Mouse (Mus musculus) cerebellum, adult 2 months (tissue): ENCODE measurements around the gene Zfp938. TPM values are rescaled to one million over a fixed set of nuclear protein-coding genes. Genes with fewer than 3 reads are reported as not detected.

Experiments
- DNase-seq, 2 experiments: peaks; one replicate each; pipeline ENCODE4 v3.0.0; 2021
- H3K27ac ChIP-seq: fragments of 200-500 bp; 2 replicates; pipeline ENCODE4 v1.5.1; 2012; ENCODE audit warnings: low read length, control low read depth, inconsistent platforms; ENCODE audit not compliant: insufficient read depth
- H3K27me3 ChIP-seq: fragments of 200-500 bp; 2 replicates; pipeline ENCODE4 v1.6.1; 2012; ENCODE audit warnings: inconsistent platforms, mild to moderate bottlenecking, low read length, moderate library complexity; ENCODE audit not compliant: control insufficient read depth, insufficient read depth
- H3K4me1 ChIP-seq: fragments of 200-500 bp; 2 replicates; pipeline ENCODE4 v1.6.1; 2011; ENCODE audit warnings: low read length; ENCODE audit not compliant: control insufficient read depth, insufficient read depth
- H3K4me3 ChIP-seq: fragments of 200-500 bp; replicated peaks from 2 replicates; pipeline ENCODE3; 2011; ENCODE audit warnings: mild to moderate bottlenecking, low read depth, low read length, control low read depth; ENCODE audit not compliant: insufficient read depth
- CTCF ChIP-seq: fragments of 200-500 bp; IDR thresholded peaks from 2 replicates; pipeline ENCODE4 v1.5.1; 2011; ENCODE audit warnings: low read depth, mild to moderate bottlenecking, control low read depth, low read length, moderate library complexity, borderline replicate concordance; ENCODE audit not compliant: insufficient read depth
- POLR2A ChIP-seq: fragments of 200-500 bp; IDR thresholded peaks from 2 replicates; pipeline ENCODE4 v1.6.1; 2011; ENCODE audit warnings: low read length, control low read depth, borderline replicate concordance; ENCODE audit not compliant: insufficient read depth
- WGBS: fragments of 180-500 bp; shearing (Covaris S2); methylation state at CpG from one replicate; pipeline ENCODE4 v1.1.7; 2018; 5-methylcytosine and 5-hydroxymethylcytosine counted together
- polyA plus RNA-seq: library from polyadenylated mRNA; depleted of rRNA; stranded (reverse); fragments of >200 nt; gene quantifications from 2 replicates; pipeline ENCODE4 v1.2.3, GENCODE M21; 2012; rRNA removed

Gene Zfp938
- 20.9 and 23.2 TPM in 2 replicates for polyA plus RNA-seq

DNA sequence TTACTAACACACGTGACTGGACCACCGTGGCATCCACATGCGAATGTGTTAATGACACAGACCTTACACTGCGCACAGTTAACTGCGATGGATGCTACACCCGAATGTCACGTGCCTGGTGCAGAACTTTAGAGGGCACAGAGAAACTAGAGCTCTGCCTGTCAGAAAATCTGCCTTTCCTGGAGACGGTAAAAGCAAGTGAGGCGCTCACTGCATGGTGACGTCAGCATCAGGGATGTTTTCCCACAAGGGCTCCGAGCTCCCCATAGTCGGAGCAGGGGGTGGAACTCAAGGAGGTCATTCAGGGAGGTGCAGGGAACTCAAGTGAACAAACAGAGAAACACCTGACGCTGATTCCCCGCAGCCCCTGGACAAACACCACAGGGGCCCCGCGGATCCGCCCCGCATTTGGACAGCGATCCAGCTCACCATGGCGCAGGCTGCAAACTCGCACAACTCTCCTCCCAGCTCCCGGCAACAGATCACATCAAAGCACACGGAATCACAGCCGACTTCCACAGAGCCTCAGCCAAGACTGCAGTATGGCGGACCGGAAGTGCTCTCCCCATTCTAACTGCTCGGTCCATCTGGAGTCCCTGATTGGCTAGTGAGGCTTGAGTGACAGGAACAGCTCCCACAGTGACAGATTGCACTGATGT is at the start of gene Zfp938:
Gene Zfp938 (minus strand): TSS at position 539 of the 659 bp plus-strand sequence.
- peak; percentile 84 to 92 for DNase-seq
- Histone ChIP-seq H3K27me3 (no peaks in the 10 kb centered on the region), H3K4me3 (peak within 1 kb of the TSS; percentile 71), H3K27ac (peak within 1 kb of the TSS; percentile 46), H3K4me1 (no peaks in the 10 kb centered on the region)
- TF ChIP-seq POLR2A (peak; percentile 75; the same call in 1 of the 2 replicates), CTCF (no peak)
- under 1% methylated on average over 27 of the region's 27 CpGs for WGBS

GRCm38 (mm10) chr10:82257331-82257730 is 16.3 kb upstream of the Zfp938 start:
- no peak overlapping the region for H3K27ac ChIP-seq
- no peaks in the 10 kb centered on the region for H3K4me1 ChIP-seq
- H3K27me3 ChIP-seq = no peaks in the 10 kb centered on the region
- no peak for DNase-seq
- 90% methylated on average over 2 of the region's 2 CpGs for WGBS
- no peak for TF ChIP-seq POLR2A
- TF ChIP-seq CTCF = no peak
- H3K4me3 ChIP-seq = no peak overlapping the region

DNA sequence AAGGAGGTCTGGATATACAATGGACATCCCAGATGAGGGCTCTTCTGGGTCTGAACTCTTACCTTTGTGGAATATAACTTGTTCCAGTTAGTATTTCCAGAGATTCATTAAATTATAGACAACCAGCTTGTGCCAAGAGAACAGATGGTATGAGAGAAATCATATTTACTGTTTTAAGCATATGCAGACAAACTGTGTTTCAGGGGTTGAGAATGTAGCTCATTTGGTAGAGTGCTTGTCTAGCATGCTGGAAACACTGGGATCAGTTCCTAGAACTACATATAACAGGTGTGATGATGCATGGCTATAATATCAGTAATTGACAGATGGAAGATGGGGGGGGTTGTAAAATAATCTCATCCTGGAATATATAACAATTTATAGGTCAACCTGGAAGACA is 3.9 kb upstream of the Zfp938 start:
- H3K4me3 ChIP-seq = no peak overlapping the region
- H3K27ac ChIP-seq = no peak overlapping the region
- TF ChIP-seq POLR2A (no peak), CTCF (no peak)
- no peaks in the 10 kb centered on the region for H3K27me3 ChIP-seq
- no peaks in the 10 kb centered on the region for H3K4me1 ChIP-seq
- DNase-seq = no peak

DNA sequence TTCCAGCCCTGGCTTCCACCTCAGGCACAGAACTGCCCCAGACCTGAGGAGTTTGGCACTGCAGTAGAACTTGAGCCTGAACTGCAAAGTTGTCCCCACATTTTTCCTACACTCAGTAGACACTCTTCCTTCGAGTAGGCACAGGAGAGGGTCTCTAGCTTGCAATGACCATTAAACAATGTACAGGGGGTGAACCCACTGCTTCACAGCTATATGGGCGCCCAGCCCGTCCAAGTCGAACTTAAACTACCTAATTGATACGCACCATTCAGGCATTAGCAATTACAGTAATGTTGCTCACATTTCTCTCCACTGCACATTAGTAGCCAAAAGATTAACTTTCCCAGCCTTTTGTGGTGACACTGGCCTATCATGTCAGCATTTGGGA is 315 bp upstream of the Zfp938 start:
- Histone ChIP-seq H3K27me3 (no peaks in the 10 kb centered on the region), H3K27ac (0 out of 2 replicates have a peak overlapping the region, but pooled peaks have one; percentile 5), H3K4me1 (no peaks in the 10 kb centered on the region), H3K4me3 (peak overlapping the region; percentile 71)
- no peak for DNase-seq
- TF ChIP-seq POLR2A = no peak; the same call in 1 of the 2 replicates
- no peak for TF ChIP-seq CTCF
- 45% methylated on average over 5 of the region's 5 CpGs for WGBS

GRCm38 (mm10) chr10:82178257-82179064 is 62.6 kb downstream of the Zfp938 start:
- H3K4me3 ChIP-seq = peak overlapping the region; percentile 71
- H3K4me1 ChIP-seq = no peaks in the 10 kb centered on the region
- WGBS = 5% methylated on average over 47 of the region's 47 CpGs
- peak; percentile 90 to 92 for DNase-seq
- no peaks in the 10 kb centered on the region for H3K27me3 ChIP-seq
- peak overlapping the region; percentile 94 for H3K27ac ChIP-seq
- TF ChIP-seq POLR2A (peak; percentile 89; the same call in 1 of the 2 replicates), CTCF (no peak)

Other genes with a start within 250 kb of the Zfp938 start
- 6.0 and 6.4 TPM in 2 replicates for gene Zfp873, start 193.2 kb downstream of the Zfp938 start, polyA plus RNA-seq
- 2.5 and 2.9 TPM in 2 replicates for gene BC024063, start 157.9 kb downstream of the Zfp938 start, polyA plus RNA-seq
- 3.2 and 3.8 TPM in 2 replicates for gene AU041133, start 113.3 kb downstream of the Zfp938 start, polyA plus RNA-seq
- gene 4932415D10Rik, start 75.3 kb upstream of the Zfp938 start, polyA plus RNA-seq = not detected in 2 replicates
- gene Gm4924, start 113.0 kb upstream of the Zfp938 start, polyA plus RNA-seq = 5.4 and 7.4 TPM in 2 replicates